Mouse (Mus musculus) heart, postnatal 0 days (tissue): Measurements from ENCODE around the gene Camkmt. TPM values are rescaled to one million over a fixed set of nuclear protein-coding genes. Genes with fewer than 3 reads are reported as not detected.

Experiments used
- ATAC-seq: fragments of 200-750 bp; cut with Nextera tagmentation; 2 replicates; pipeline ENCODE4 v1.8.0; 2017; ENCODE audit warnings: low read depth, moderate number of reproducible peaks, moderate library complexity; ENCODE audit not compliant: insufficient read depth
- DNase-seq: peaks from one replicate; pipeline ENCODE4 v3.0.0-alpha.2; 2016; ENCODE audit warnings: low spot score
- H3K27ac ChIP-seq: fragments of 300-500 bp; sonication (generic); 2 replicates; pipeline ENCODE4 v1.5.1; 2014; ENCODE audit warnings: low read depth, mild to moderate bottlenecking
- H3K27me3 ChIP-seq: fragments of 300-500 bp; sonication (generic); 2 replicates; pipeline ENCODE4 v1.6.1; 2014; ENCODE audit warnings: low read length, mixed read lengths; ENCODE audit not compliant: control insufficient read depth, insufficient read depth
- H3K36me3 ChIP-seq: fragments of 300-500 bp; sonication (generic); replicated peaks from 2 replicates; pipeline ENCODE4 v1.6.1; 2014; ENCODE audit warnings: low read length, mixed read lengths; ENCODE audit not compliant: control insufficient read depth, insufficient read depth
- H3K4me1 ChIP-seq: fragments of 300-500 bp; sonication (generic); 2 replicates; pipeline ENCODE4 v1.6.1; 2014; ENCODE audit warnings: antibody characterized with exemption; ENCODE audit not compliant: control insufficient read depth, insufficient read depth
- H3K4me2 ChIP-seq: fragments of 300-500 bp; sonication (generic); 2 replicates; pipeline ENCODE4 v1.6.1; 2014; ENCODE audit warnings: low read depth, mild to moderate bottlenecking, low read length, moderate library complexity
- H3K4me3 ChIP-seq: fragments of 300-500 bp; sonication (generic); 2 replicates; pipeline ENCODE4 v1.5.1; 2014; ENCODE audit warnings: low read depth, low read length
- H3K9ac ChIP-seq: fragments of 300-500 bp; sonication (generic); replicated peaks from 2 replicates; pipeline ENCODE4 v1.6.1; 2014; ENCODE audit warnings: low read depth, low read length, mixed read lengths
- H3K9me3 ChIP-seq: fragments of 300-500 bp; sonication (generic); replicated peaks from 2 replicates; pipeline ENCODE4 v1.6.1; 2016; ENCODE audit warnings: low read length; ENCODE audit not compliant: control insufficient read depth
- CTCF ChIP-seq: IDR thresholded peaks from 2 replicates; pipeline ENCODE4 v1.5.1; 2016; ENCODE audit warnings: antibody characterized with exemption, control low read depth, low read depth
- EP300 ChIP-seq: IDR thresholded peaks from 2 replicates; pipeline ENCODE4 v1.6.1; 2016; ENCODE audit warnings: antibody characterized with exemption, low read depth
- whole genome bisulfite sequencing: fragments of 180-500 bp; shearing (Covaris S2); extraction: QIAGEN DNeasy Blood & Tissue Kit; methylation state at CpG from one replicate; pipeline ENCODE4 v1.1.7; 2014; 5-methylcytosine and 5-hydroxymethylcytosine counted together
- polyA plus RNA-seq: library from polyadenylated mRNA; unstranded; fragments of >200 nt; fragmentation: Nextera tagmentation; extraction: Ambion mirVana; gene quantifications from 2 replicates; pipeline ENCODE4 v1.2.1, GENCODE M21; 2015
- total RNA-seq: library from RNA; depleted of rRNA; stranded (reverse); fragments of >200 nt; gene quantifications from 2 replicates; pipeline ENCODE4 v1.2.3, GENCODE M21; 2014; ENCODE audit warnings: low replicate concordance; rRNA removed

The Camkmt gene
- 1.3 and 1.7 TPM in 2 replicates for total RNA-seq
- polyA plus RNA-seq, result 3.4 and 4.0 TPM in 2 replicates

DNA sequence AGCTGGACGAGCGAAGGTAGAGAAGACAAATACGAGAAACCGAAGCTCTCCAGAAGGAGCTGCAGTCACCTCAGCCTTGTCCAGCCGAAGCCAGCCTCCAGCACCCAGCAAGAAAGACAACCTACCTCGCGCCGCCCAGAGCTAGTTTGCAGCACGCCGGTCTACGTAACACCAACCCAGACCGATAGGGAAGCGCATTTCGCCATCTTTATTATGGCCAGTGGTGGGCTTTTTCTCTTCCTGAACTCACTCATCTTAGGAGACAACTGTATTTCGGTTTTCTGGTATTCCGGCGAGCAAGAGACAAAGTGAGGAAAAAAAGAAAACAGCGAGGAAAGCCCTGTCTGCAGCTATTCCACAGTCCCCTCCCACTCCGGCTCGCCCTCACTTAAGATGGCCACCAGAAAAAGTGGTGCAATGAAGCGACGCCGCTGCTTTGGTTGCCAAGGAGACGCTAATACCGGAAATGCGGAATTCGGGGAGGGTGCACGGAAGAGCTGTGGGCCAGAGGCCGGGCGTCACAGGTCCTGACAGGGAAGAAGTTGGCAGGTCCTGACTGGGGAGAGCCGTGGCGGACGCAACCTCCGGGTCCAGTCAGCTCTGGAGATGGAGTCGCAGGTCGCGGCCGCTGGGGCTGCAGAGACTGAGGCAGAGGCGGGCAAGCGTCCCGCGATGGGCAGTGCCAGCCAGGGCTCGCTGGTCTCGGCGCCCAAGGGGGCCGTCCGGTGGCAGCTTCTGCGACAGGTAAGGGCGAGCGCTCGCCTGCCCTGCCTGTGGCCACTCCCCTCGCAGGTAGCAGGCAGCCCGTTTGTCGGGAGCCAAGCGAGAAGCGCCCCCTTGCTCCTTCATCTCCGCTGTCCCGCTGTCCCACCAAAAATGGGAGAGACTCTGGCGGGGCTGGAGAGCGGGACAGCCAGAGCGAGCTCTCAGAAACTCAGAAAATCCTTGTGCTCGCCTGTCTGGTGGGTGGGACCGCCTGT lies at the start of gene Camkmt, which contains the start of gene Prepl:
Gene Camkmt, plus strand, starts transcription at position 433 of the 980 bp plus-strand sequence.
Gene Prepl, minus strand, starts transcription at position 122 of the 980 bp plus-strand sequence.
- Histone ChIP-seq H3K4me2 (peak within 1 kb of the TSS; percentile 98), H3K4me1 (peaks cover 22% of the 10 kb centered on the region), H3K27me3 (no peaks in the 10 kb centered on the region), H3K9me3 (no peaks in the 10 kb centered on the region), H3K27ac (peak within 1 kb of the TSS; percentile 89), H3K9ac (peak within 1 kb of the TSS; percentile 78), H3K36me3 (no peaks in the 10 kb centered on the region), H3K4me3 (peak within 1 kb of the TSS; percentile 98)
- peak; percentile 99 for TF ChIP-seq EP300
- TF ChIP-seq CTCF, result no peak; the same call in 1 of the 2 replicates
- under 1% methylated on average over 61 of the region's 63 CpGs for WGBS
- peak; percentile 98 for DNase-seq
- ATAC-seq, result peak; percentile 95

DNA sequence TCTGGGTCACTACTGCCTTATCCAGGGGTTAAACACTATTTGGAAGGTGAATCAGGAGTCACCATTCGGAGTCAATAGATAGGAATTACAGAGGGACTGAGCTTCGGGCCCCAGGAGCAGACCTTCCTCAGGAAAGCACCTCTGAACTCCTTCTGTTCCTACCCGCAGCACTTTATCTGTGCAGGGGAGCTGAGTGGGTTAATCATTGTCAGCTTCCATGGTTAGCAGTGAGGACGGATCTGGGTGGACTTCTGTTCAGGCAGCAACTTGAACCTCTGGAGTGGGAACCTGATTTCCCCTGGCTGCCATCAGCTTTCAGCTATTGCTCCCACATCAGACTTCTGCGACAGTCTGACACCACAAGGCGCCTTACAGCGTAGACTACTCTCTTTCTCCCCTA lies 49.4 kb upstream of the Camkmt start:
- DNase-seq, result no peak
- no peak for ATAC-seq
- no peak overlapping the region for H3K9ac ChIP-seq

DNA sequence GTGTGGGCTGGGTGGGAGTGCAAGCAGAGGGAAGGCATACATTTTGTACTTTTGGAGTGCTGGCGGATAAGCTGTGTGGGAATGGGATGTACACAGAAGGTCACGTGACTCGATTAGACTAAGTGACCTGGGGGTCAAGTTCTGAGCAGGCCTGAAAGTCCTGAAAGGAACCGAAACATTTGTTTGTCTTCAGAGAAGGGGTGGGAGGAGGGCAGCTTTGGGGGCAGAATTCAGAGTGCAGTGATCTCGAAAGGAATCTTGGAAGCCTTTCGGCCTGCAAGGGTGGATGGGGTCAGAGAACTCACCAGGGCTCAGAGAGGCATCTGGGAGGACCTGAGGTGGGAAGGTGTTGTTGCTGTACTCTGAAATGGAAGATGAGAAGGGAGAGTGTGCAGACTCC lies 47.9 kb upstream of the Camkmt start:
- H3K27ac ChIP-seq, result no peak overlapping the region
- H3K9ac ChIP-seq, result no peak overlapping the region
- DNase-seq, result no peak
- ATAC-seq, result no peak
- H3K4me1 ChIP-seq, result no peaks in the 10 kb centered on the region
- no peaks in the 10 kb centered on the region for H3K36me3 ChIP-seq
- no peak for TF ChIP-seq CTCF
- no peak for TF ChIP-seq EP300
- 88% methylated on average over 6 of the region's 6 CpGs for WGBS
- no peaks in the 10 kb centered on the region for H3K9me3 ChIP-seq
- no peak overlapping the region for H3K4me2 ChIP-seq
- no peaks in the 10 kb centered on the region for H3K27me3 ChIP-seq
- H3K4me3 ChIP-seq, result no peak overlapping the region

More for the DNA sequence above, 49.4 kb upstream of the Camkmt start:
- Histone ChIP-seq H3K27me3 (no peaks in the 10 kb centered on the region), H3K27ac (no peak overlapping the region), H3K4me1 (no peaks in the 10 kb centered on the region), H3K9me3 (no peaks in the 10 kb centered on the region), H3K36me3 (no peaks in the 10 kb centered on the region), H3K4me3 (no peak overlapping the region), H3K4me2 (no peak overlapping the region)
- 64% methylated on average over 7 of the region's 7 CpGs for WGBS
- TF ChIP-seq CTCF (no peak), EP300 (no peak)

DNA sequence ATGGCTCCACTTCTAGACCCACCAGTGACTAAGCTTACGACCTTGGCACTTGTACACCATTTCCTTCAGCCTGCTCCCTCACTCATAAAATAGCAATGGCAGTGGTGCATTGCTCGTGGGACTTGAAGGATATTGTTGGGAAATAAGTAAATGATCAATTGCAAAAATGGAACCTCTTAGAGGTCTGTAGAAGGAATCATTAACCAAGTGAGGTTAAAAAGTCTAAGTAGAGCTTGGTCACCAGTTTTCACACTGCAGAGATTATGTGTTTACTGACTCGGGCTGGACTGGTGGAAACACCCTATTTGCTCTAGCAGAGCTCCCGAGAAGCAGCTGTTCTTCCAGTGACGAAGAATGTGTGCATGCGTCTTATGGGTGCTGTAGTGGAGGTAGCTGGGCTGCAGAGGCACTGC lies 46.9 kb upstream of the Camkmt start:
- Histone ChIP-seq H3K27ac (no peak overlapping the region), H3K27me3 (no peaks in the 10 kb centered on the region), H3K4me3 (no peak overlapping the region), H3K9ac (no peak overlapping the region), H3K9me3 (no peaks in the 10 kb centered on the region), H3K36me3 (no peaks in the 10 kb centered on the region), H3K4me2 (no peak overlapping the region), H3K4me1 (no peaks in the 10 kb centered on the region)
- WGBS, result 77% methylated on average over 6 of the region's 6 CpGs
- no peak for ATAC-seq
- no peak for DNase-seq
- TF ChIP-seq EP300 (no peak), CTCF (no peak)

DNA sequence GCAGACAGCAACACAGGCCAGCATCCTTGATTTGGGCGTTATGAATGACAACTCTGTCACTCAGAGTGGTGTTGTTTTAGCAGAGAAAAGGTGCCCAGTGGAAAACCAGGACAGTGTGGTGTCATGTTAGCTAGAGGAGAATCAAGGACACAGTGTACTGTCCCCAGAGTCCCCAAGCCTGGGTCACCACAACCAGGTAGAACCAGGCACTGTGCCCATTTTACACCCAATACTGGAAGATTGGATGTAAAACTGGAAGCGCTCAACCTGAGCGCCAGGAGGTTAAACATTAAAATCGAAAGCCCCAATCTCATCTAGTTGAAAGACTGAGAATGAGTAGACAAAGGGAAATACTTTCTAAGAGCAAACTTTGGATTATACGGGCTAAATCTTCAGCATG lies 45.9 kb upstream of the Camkmt start:
- no peaks in the 10 kb centered on the region for H3K4me1 ChIP-seq
- H3K9ac ChIP-seq, result no peak overlapping the region
- H3K4me2 ChIP-seq, result no peak overlapping the region
- no peaks in the 10 kb centered on the region for H3K36me3 ChIP-seq
- TF ChIP-seq CTCF, result no peak
- no peak for TF ChIP-seq EP300
- WGBS, result 84% methylated on average over 5 of the region's 5 CpGs
- H3K9me3 ChIP-seq, result no peaks in the 10 kb centered on the region
- no peak overlapping the region for H3K27ac ChIP-seq
- ATAC-seq, result no peak
- H3K27me3 ChIP-seq, result no peaks in the 10 kb centered on the region
- no peak overlapping the region for H3K4me3 ChIP-seq
- no peak for DNase-seq
